Mouse (Mus musculus) hindlimb bud, embryonic 11.5 days (tissue): ENCODE measurements around the gene Acad9.
A peak's percentile ranks its signal among the peaks of the same experiment; 100 is the strongest.
"Not testable (repeated sequence)": the region's sequence is repeated elsewhere in the genome, so short reads cannot be mapped to it uniquely, and the experiment has no call there.

Experiments
- DNase-seq: peaks from one replicate; pipeline ENCODE4 v3.0.0-alpha.2; 2012; ENCODE audit warnings: low read depth, low spot score; ENCODE audit errors: extremely low spot score

The Acad9 gene

GRCm38 (mm10) chr3:36085394-36085793, 19.6 kb downstream of the Acad9 start:
- DNase-seq = no peak

GRCm38 (mm10) chr3:36087591-36087990, 21.8 kb downstream of the Acad9 start:
- no peak for DNase-seq

- DNase-seq = no peak
These were observed 29.6 kb downstream of the Acad9 start for GRCm38 (mm10) chr3:36095371-36095770.

GRCm38 (mm10) chr3:36116076-36116475, 50.3 kb downstream of the Acad9 start:
- no peak for DNase-seq

DNA sequence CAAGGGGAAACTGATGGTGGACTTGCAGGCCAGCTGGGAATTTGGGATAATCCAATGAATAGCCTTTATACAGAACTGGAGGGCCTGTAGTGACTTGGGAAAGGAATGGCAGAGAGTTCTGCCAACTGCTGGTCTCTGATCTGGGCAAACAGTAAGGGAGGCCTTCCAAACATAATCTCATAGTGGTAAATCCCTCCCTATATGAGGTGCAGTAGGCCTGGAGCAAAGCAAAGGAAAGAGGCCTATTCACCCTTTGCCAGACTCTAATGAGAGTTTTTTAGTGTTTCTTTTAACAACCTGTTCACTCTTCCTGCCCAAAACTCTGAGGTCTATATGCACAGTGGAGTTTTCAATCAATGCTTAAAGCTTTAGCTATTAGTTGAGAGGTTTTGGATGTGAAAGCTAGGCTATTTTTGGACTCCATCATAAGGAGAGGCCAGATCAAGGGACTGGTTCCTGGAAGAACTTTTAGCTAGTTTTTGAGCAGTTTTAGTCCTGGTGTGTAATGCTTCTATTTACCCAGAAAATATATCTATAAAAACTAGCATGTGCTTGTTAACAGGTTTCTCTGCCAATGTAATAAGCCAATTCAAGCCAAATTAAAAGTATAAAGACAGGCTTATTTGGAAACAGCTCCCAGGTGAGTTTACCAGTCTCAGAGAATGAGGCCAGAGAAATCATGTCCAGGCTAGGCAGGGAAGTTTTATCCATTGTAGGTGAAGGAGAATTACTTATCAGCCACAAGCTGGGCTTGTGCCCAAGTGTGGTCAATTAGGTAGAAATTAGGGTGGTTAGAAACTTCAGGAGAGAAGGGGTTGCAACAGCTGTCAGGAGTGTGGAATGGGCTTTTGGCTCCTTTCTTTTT, 54.1 kb downstream of the Acad9 start:
- no peak for DNase-seq

DNA sequence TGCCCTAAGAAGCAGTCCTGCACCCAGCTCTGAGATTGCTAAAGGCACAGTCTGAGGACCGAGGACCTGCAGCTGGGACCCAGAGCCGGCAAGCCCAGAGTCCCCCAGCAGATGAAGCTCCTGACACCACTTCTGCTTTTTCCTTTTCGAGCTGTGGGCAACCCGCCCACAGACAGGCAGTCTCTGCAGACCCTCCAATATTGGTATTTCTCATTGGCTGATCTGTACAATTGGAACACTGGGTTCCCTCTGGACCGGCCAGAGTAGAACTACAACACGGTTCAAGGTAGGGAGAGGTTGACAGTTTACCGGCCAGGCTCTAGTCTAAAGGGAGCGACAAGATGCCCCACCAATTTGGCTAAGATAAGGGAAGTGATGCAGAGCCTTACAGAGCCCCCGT, 60.4 kb downstream of the Acad9 start:
- not testable (repeated sequence) for DNase-seq

DNA sequence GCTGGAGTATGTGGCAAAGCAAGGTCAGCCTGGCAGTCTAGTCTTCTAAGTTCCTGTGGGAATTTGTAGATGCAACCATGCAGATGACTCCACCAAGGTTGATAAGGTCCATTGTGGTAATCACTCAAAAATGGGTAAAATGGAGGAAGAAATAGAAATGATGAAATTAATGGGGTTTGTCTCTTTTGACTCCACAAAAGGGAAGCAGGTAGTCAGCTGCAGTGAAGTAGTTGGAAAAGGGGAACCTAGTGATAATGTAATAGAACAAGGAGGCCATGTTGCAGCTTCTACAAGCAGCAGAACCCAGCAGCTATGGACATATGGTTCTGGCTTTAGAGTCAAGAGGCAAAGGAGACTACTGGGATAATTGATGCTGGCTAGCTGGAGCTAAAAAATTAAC, 70.4 kb downstream of the Acad9 start:
- no peak for DNase-seq

DNA sequence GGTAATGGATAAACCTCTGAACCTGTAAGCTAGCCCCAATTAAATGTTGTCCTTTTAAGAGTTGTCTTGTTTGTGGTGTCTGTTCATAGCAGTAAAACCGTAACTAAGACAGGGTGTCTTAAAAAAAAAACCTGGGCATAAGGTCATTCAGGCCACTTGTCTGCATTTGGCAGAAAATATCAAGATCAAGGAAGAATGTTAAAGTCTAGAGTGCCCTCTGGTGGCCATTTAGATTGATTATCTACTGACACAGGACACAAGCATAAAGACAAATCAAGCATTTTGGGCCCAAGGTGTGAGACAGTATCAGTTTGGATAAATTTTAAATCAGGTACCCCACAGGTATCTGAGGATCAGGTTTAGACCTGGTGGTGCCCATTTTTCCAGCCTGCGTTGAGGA, 71.8 kb downstream of the Acad9 start:
- DNase-seq = peak; percentile 39

DNA sequence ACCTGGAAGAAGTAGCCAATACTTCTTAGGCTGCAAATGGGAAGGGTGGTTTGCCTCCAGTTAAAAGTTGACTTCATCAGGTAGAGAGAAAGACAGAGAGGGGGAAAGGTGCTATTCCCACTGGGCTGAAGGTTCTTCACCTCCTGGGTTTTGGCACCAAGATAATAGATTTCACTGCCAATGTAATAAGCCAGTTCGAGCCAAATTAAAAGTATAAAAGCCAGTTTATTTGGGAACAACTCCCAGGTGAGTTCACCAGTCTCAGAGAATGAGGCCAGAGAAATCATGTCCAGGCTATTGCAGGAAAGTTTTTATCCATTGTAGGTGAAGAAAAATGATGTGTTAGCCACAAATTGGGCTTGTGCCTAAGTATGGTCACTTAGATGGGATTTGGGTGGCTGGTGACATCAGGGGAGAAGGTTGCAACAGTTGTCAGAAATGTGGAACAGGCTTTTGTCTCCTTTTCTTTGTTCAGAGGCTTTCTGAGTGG, 72.4 kb downstream of the Acad9 start:
- DNase-seq = no peak

DNA sequence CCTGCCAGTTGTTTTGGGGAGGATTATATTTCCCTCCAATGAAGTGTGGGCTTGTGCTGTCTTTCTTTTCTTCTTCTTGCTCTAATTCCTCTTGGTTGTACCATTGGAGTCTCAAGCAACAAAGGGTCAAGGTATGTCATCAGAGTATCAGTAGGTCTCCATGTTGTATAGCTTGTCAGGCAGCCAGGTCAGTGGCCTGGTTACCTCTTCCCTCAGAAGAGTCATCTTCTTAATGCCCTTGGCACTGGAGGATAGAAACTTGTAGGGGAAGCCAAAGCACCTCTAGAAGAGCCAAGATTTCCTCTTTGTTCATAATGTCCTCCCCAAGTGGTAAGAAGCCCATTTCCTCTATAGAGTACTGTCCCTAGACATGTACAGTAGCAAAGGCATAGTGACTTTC, 73.2 kb downstream of the Acad9 start:
- no peak for DNase-seq
